Mouse (Mus musculus) testis, adult 2 months (tissue): Measurements from ENCODE around the gene Mip.

Source experiments
- CTCF ChIP-seq: fragments of 200-500 bp; IDR thresholded peaks from 2 replicates; pipeline ENCODE4 v1.5.1; 2012; ENCODE audit warnings: low read depth, mild to moderate bottlenecking, inconsistent platforms, low read length, moderate library complexity; ENCODE audit not compliant: control insufficient read depth, insufficient read depth, insufficient replicate concordance
- POLR2A ChIP-seq: fragments of 200-500 bp; IDR thresholded peaks from 2 replicates; pipeline ENCODE4 v1.6.1; 2012; ENCODE audit warnings: low read depth, mild to moderate bottlenecking, inconsistent platforms, low read length, moderate library complexity; ENCODE audit not compliant: control insufficient read depth

- TF ChIP-seq CTCF, result no peak
- TF ChIP-seq POLR2A, result no peak
Observed at GRCm38 (mm10) chr10:128208326-128208725, 17.3 kb upstream of the Mip start.
